Mouse (Mus musculus) stomach, postnatal 0 days (tissue): ENCODE measurements at regions not wholly inside any gene's neighbourhood (a gene's known extent, or its start where the extent isn't known, plus 50 kb on each side); places are given as distances from the start of the nearest gene placed in this dataset.

ENCODE experiments used
- ATAC-seq: fragments of 200-750 bp; cut with Nextera tagmentation; 2 replicates; pipeline ENCODE4 v1.8.0; 2017; ENCODE audit not compliant: low FRiP score, low TSS enrichment
- DNase-seq: peaks from one replicate; pipeline ENCODE4 v3.0.0-alpha.2; 2016; ENCODE audit warnings: low spot score
- H3K27ac ChIP-seq: fragments of 300-500 bp; sonication (generic); replicated peaks from 2 replicates; pipeline ENCODE4 v1.5.1; 2014; ENCODE audit warnings: mild to moderate bottlenecking, control low read depth
- H3K27me3 ChIP-seq: fragments of 300-500 bp; sonication (generic); 2 replicates; pipeline ENCODE4 v1.6.1; 2014; ENCODE audit warnings: low read length; ENCODE audit not compliant: control insufficient read depth, insufficient read depth
- H3K36me3 ChIP-seq: fragments of 300-500 bp; sonication (generic); 2 replicates; pipeline ENCODE4 v1.6.1; 2014; ENCODE audit warnings: low read length, mixed read lengths; ENCODE audit not compliant: control insufficient read depth, insufficient read depth
- H3K4me1 ChIP-seq: fragments of 300-500 bp; sonication (generic); replicated peaks from 2 replicates; pipeline ENCODE4 v1.6.1; 2014; ENCODE audit warnings: antibody characterized with exemption; ENCODE audit not compliant: control insufficient read depth, insufficient read depth
- H3K4me2 ChIP-seq: fragments of 300-500 bp; sonication (generic); replicated peaks from 2 replicates; pipeline ENCODE4 v1.6.1; 2014; ENCODE audit warnings: low read depth, mild to moderate bottlenecking, control low read depth, moderate library complexity
- H3K4me3 ChIP-seq: fragments of 300-500 bp; sonication (generic); 2 replicates; pipeline ENCODE4 v1.5.1; 2014; ENCODE audit warnings: low read depth, low read length, control low read depth
- H3K9ac ChIP-seq: fragments of 300-500 bp; sonication (generic); 2 replicates; pipeline ENCODE4 v1.6.1; 2014; ENCODE audit warnings: mild to moderate bottlenecking, low read length, control low read depth, mixed read lengths
- H3K9me3 ChIP-seq: fragments of 300-500 bp; sonication (generic); 2 replicates; pipeline ENCODE4 v1.6.1; 2016; ENCODE audit warnings: low read length; ENCODE audit not compliant: control insufficient read depth
- CTCF ChIP-seq: IDR thresholded peaks from 2 replicates; pipeline ENCODE4 v1.5.1; 2016; ENCODE audit warnings: antibody characterized with exemption, low read depth, mild to moderate bottlenecking, moderate library complexity
- EP300 ChIP-seq: optimal IDR thresholded peaks from 2 replicates; pipeline ENCODE3; 2016; ENCODE audit warnings: antibody characterized with exemption
- WGBS: fragments of 180-500 bp; shearing (Covaris S2); extraction: QIAGEN DNeasy Blood & Tissue Kit; methylation state at CpG from one replicate; pipeline ENCODE4 v1.1.7; 2014; 5-methylcytosine and 5-hydroxymethylcytosine counted together

DNA sequence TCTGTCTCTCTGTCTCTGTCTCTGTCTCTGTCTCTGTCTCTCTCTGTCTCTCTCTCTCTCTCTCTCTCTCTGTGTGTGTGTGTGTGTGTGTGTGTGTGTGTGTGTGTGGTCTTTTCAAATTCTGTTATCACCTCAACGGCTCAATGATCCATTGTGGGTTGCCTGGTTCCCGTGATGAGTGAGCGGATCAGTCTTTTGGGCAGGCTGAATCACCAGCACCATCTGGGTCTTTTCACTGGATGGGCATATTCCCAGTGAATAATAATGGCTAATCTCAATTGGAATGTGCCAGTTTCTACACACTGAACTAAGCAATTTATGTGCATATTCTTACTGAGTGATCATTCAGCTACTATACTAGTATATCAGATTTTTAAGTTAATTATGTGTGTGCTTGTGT is 216.4 kb downstream of the Lmx1a start:
- DNase-seq = no peak
- 58% methylated on average over 3 of the region's 3 CpGs for WGBS
- TF ChIP-seq CTCF = no peak
- TF ChIP-seq EP300 = no peak

DNA sequence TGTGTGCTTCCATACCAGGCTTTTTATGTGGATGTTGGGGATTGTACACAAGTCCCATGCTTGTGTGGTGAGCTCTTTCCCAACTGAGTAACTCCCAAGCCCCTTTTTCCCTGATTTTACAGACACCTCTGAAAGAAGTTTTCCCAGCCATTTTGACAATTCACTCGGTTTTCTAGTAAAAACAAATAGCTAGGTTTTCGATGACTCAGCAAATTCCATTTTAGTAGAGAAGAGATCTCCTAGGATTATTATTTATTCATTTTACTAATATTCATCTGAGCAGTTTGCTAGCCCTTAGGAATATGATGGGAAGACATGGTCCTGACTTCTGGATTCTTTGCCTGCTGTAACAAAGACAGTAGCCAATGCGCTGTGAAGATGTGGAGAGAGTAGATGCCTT is 223.0 kb downstream of the Lmx1a start:
- TF ChIP-seq CTCF (no peak), EP300 (no peak)
- Histone ChIP-seq H3K27ac (no peak overlapping the region), H3K9me3 (no peaks in the 10 kb centered on the region), H3K4me3 (no peak overlapping the region), H3K4me2 (no peak overlapping the region), H3K4me1 (no peaks in the 10 kb centered on the region), H3K9ac (no peak overlapping the region), H3K36me3 (no peaks in the 10 kb centered on the region), H3K27me3 (no peaks in the 10 kb centered on the region)
- WGBS = 69% methylated on average over 3 of the region's 3 CpGs
- DNase-seq (no peak), ATAC-seq (no peak)

More for the DNA sequence above, 216.4 kb downstream of the Lmx1a start:
- Histone ChIP-seq H3K4me3 (no peak overlapping the region), H3K4me2 (no peak overlapping the region), H3K9ac (no peak overlapping the region), H3K27me3 (no peaks in the 10 kb centered on the region), H3K27ac (no peak overlapping the region), H3K9me3 (no peaks in the 10 kb centered on the region), H3K4me1 (no peaks in the 10 kb centered on the region), H3K36me3 (no peaks in the 10 kb centered on the region)
- ATAC-seq = no peak

DNA sequence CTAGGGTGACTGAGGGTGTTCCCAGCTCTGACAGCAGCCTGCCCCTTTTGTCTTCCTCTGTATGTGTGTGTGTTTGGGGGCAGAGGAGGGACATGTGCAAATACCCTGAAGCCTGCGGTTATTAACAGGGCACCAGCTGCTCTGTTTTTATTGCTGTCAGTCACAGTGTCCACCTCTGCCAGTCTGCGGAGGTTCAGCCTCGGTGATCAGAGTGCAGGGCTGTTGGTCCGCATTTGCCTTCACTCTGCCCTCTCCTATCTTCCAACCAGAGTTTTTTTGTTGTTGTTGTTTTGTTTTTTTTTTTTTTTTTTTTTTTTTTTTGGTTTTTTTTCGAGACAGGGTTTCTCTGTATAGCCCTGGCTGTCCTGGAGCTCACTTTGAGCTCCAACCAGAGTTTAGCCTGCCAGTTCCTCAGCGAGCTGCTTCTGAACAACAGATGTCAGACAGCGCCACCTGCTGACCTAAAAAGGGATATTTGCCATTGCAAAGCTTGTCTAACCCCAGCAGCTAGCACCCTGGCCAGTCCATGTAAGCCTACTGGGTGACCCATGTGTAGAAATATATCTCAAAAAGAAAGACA is 226.0 kb downstream of the Lmx1a start:
- WGBS = 36% methylated on average over 7 of the region's 7 CpGs
- H3K4me1 ChIP-seq = no peaks in the 10 kb centered on the region
- no peaks in the 10 kb centered on the region for H3K9me3 ChIP-seq
- peak; percentile 74 for DNase-seq
- no peaks in the 10 kb centered on the region for H3K36me3 ChIP-seq
- H3K27me3 ChIP-seq = no peaks in the 10 kb centered on the region
- H3K27ac ChIP-seq = no peak overlapping the region
- peak; percentile 49; the same call in 1 of the 2 replicates for ATAC-seq
- TF ChIP-seq EP300 (no peak), CTCF (peak; percentile 82)
- H3K4me3 ChIP-seq = no peak overlapping the region
- H3K9ac ChIP-seq = no peak overlapping the region
- H3K4me2 ChIP-seq = no peak overlapping the region

DNA sequence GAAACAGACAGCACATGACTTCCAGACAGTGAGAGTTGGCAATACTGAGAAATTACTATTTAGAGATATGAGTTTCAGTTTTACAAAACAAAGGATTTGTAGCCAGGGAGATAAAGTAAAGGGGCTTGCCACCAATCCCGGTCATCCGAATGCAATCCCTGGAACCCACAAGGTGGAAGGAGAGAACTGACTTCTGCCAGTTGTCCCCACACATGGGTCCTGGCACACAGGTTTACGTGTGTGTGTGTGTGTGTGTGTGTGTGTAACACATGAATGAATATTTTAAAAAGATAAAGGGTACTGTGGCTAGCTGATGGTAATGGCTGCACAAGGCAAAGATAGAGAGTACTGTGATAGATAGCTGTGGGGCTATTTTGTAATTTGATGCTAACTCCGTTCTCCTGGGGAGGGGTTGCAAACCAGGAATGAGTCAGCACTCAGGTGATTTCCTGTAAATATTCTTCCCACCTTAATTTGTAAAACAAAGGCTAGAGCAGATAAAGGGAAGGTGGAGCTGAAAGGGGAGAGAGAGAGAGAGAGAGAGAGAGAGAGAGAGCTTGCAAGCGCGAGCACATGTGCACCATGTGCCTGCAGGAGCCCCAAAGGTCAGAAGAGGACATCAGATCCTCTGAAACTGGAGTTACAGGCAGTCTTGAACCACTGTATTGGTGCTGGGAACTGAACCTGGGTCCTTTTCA is 226.7 kb downstream of the Lmx1a start:
- H3K36me3 ChIP-seq = no peaks in the 10 kb centered on the region
- no peak overlapping the region for H3K4me3 ChIP-seq
- ATAC-seq = peak; percentile 24; the same call in 1 of the 2 replicates
- H3K4me2 ChIP-seq = no peak overlapping the region
- no peaks in the 10 kb centered on the region for H3K4me1 ChIP-seq
- H3K27me3 ChIP-seq = no peaks in the 10 kb centered on the region
- no peak for DNase-seq
- H3K9me3 ChIP-seq = no peaks in the 10 kb centered on the region
- no peak overlapping the region for H3K9ac ChIP-seq
- 50% methylated on average over 6 of the region's 6 CpGs for whole genome bisulfite sequencing
- H3K27ac ChIP-seq = no peak overlapping the region
- TF ChIP-seq EP300 (no peak), CTCF (no peak)

DNA sequence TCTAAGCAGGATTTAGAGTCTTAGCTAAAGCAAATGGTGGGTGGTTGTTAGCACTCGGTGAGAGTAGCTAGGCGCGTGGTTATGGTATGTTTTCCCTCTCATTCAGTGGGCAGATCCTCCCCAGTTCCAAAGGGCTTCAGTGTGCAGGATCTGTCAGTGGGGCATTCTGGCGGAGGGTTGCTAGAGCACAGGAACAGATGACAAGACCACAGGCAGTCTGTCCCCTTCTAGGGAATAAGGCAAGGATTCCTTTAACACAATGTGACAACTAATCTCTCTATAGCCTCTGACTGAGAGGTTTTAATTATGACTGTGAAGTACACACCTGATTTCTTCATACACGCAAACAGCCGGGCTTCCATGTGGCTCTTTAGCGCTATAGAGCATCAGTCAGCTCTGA is 233.9 kb downstream of the Lmx1a start:
- Histone ChIP-seq H3K27ac (no peak overlapping the region), H3K27me3 (no peaks in the 10 kb centered on the region), H3K9me3 (no peaks in the 10 kb centered on the region), H3K9ac (no peak overlapping the region), H3K36me3 (no peaks in the 10 kb centered on the region), H3K4me2 (no peak overlapping the region), H3K4me3 (no peak overlapping the region), H3K4me1 (no peaks in the 10 kb centered on the region)
- TF ChIP-seq CTCF = no peak
- no peak for TF ChIP-seq EP300
- no peak for ATAC-seq
- WGBS = 76% methylated on average over 7 of the region's 7 CpGs
- DNase-seq = no peak

DNA sequence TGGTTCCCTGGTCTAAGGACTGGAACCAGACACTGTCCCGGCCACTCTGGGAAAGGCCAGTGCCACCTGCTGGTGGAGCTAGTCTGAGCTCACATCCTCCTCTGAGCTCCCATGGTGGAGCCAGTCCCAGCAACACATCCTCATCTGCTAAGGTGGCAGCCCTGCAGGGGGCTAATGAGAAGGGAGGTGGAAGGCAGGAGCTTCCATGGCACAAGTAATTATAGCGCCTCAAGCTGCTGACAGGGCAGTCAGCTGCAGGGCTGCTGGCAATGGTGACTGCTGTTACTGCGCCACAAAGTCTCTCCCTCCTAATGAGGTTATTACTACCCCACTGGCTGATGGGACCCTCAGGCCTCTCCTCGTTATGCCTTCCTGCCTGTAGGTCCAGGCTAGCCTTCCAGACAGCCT is 239.0 kb downstream of the Lmx1a start:
- no peaks in the 10 kb centered on the region for H3K27me3 ChIP-seq
- WGBS = 41% methylated on average over 4 of the region's 4 CpGs
- H3K36me3 ChIP-seq = no peaks in the 10 kb centered on the region
- H3K9me3 ChIP-seq = no peaks in the 10 kb centered on the region
- ATAC-seq (no peak), DNase-seq (no peak)
- no peak overlapping the region for H3K9ac ChIP-seq
- no peak overlapping the region for H3K4me2 ChIP-seq
- no peak overlapping the region for H3K27ac ChIP-seq
- no peaks in the 10 kb centered on the region for H3K4me1 ChIP-seq
- no peak for TF ChIP-seq EP300
- TF ChIP-seq CTCF = peak; percentile 51
- H3K4me3 ChIP-seq = no peak overlapping the region
